Mouse (Mus musculus) lung, postnatal 0 days (tissue): ENCODE results near the gene Vmn2r62. TPM values are rescaled to one million over a fixed set of nuclear protein-coding genes. Genes with fewer than 3 reads are reported as not detected.
"Not testable (repeated sequence)": the region's sequence is repeated elsewhere in the genome, so short reads cannot be mapped to it uniquely, and the experiment has no call there.

Source experiments
- ATAC-seq: fragments of 200-750 bp; cut with Nextera tagmentation; 2 replicates; pipeline ENCODE4 v1.8.0; 2017; ENCODE audit warnings: moderate library complexity
- DNase-seq: peaks from one replicate; pipeline ENCODE4 v3.0.0-alpha.2; 2016; ENCODE audit warnings: low spot score
- H3K27ac ChIP-seq: fragments of 300-500 bp; sonication (generic); 2 replicates; pipeline ENCODE4 v1.5.1; 2014; ENCODE audit warnings: antibody characterized with exemption, mild to moderate bottlenecking, low read length, mixed read lengths
- H3K27me3 ChIP-seq: fragments of 300-500 bp; sonication (generic); replicated peaks from 2 replicates; pipeline ENCODE4 v1.6.1; 2014; ENCODE audit warnings: low read length, mixed read lengths; ENCODE audit not compliant: insufficient read depth
- H3K36me3 ChIP-seq: fragments of 300-500 bp; sonication (generic); 2 replicates; pipeline ENCODE4 v1.6.1; 2014; ENCODE audit warnings: low read length, mixed read lengths; ENCODE audit not compliant: insufficient read depth
- H3K4me1 ChIP-seq: fragments of 300-500 bp; sonication (generic); 2 replicates; pipeline ENCODE4 v1.6.1; 2014; ENCODE audit warnings: antibody characterized with exemption, low read depth, low read length, mixed read lengths; ENCODE audit not compliant: insufficient read depth
- H3K4me2 ChIP-seq: fragments of 300-500 bp; sonication (generic); replicated peaks from 2 replicates; pipeline ENCODE4 v1.6.1; 2014; ENCODE audit warnings: low read depth, mild to moderate bottlenecking, low read length, moderate library complexity, mixed read lengths
- H3K4me3 ChIP-seq: fragments of 300-500 bp; sonication (generic); 2 replicates; pipeline ENCODE4 v1.5.1; 2014; ENCODE audit warnings: low read depth, low read length
- H3K9ac ChIP-seq: fragments of 300-500 bp; sonication (generic); replicated peaks from 2 replicates; pipeline ENCODE4 v1.6.1; 2014; ENCODE audit warnings: low read depth, mild to moderate bottlenecking
- H3K9me3 ChIP-seq: fragments of 300-500 bp; sonication (generic); 2 replicates; pipeline ENCODE4 v1.6.1; 2016; ENCODE audit warnings: low read length, mixed read lengths
- CTCF ChIP-seq: IDR thresholded peaks from 2 replicates; pipeline ENCODE4 v1.5.1; 2016; ENCODE audit warnings: antibody characterized with exemption, mild to moderate bottlenecking
- EP300 ChIP-seq: IDR thresholded peaks from 2 replicates; pipeline ENCODE4 v1.6.1; 2016; ENCODE audit warnings: antibody characterized with exemption, mild to moderate bottlenecking, control low read depth
- WGBS: fragments of 180-500 bp; shearing (Covaris S2); extraction: QIAGEN DNeasy Blood & Tissue Kit; methylation state at CpG from one replicate; pipeline ENCODE4 v1.1.7; 2014; 5-methylcytosine and 5-hydroxymethylcytosine counted together
- polyA plus RNA-seq: library from polyadenylated mRNA; unstranded; fragments of >200 nt; fragmentation: Nextera tagmentation; extraction: Ambion mirVana; gene quantifications from 2 replicates; pipeline ENCODE4 v1.2.1, GENCODE M21; 2015

The Vmn2r62 gene
- polyA plus RNA-seq = not detected in 2 replicates

DNA sequence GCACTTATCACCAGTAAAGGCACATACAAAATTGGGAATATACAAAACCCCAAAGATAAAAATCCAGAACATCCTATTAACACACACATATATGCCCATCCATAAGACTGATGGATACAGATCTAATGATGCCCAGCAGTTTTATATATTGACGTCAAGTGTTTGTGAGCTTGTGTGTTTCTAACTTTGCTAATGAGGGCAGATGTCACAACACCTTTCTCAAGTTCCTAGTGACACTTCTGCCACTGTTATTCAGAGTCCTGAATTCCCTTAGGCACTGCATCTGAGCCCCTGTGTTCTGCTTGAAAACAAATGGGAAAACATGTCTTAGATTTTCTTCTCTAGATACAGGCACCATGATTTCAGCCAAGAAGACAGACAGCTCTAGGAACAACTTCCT is at the start of gene Vmn2r62:
Gene Vmn2r62 (minus strand): TSS at position 101 of the 400 bp plus-strand sequence.
- not testable (repeated sequence) for H3K27me3 ChIP-seq, H3K4me1 ChIP-seq, H3K9ac ChIP-seq, DNase-seq, H3K4me2 ChIP-seq, H3K9me3 ChIP-seq, ATAC-seq, H3K36me3 ChIP-seq, H3K27ac ChIP-seq, H3K4me3 ChIP-seq
- no CpG with 5 or more reads among the region's 1 CpGs for WGBS

DNA sequence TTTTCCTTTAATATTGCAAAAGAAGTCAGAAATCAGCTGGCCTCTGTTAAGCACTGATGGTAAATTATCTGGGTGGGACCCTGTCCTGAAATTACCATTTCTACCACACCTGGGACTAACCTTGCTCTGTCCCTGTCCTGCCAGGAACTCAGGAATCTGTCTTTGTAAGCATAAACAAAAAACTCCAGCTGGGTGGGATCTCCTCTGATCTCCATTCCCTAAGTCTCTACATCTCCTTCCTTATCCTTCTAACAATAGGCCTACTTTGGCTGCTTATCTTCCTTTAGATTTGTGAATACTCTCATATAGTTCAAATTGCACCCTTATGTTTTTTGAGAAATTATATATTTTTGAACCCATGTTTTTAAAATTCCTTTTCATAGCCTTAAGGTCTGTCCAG is 45.0 kb upstream of the Vmn2r62 start:
- ATAC-seq, H3K4me2 ChIP-seq, H3K27me3 ChIP-seq, H3K4me3 ChIP-seq, H3K4me1 ChIP-seq, H3K9ac ChIP-seq, H3K9me3 ChIP-seq, H3K36me3 ChIP-seq, DNase-seq, H3K27ac ChIP-seq: not testable (repeated sequence)

DNA sequence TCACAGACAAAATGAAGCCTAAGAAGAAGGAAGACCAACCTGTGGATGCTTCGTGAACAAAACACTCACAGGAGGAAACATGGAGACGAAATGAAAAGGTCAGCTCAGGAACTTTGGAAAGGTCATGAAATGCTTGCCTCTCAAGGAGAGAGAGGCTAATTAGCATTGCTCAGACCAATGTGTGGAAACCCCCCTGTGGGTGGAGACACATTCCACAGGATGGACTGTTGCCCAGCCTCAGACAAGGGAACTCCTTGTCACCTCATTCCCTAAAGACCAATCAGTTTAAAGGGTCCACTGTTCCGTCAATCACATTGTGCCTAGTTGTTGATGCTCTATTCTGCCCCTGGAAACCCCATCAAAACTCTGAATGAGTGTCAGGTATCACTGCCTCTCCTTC is 38.9 kb upstream of the Vmn2r62 start:
- H3K27ac ChIP-seq = no peak overlapping the region
- no peaks in the 10 kb centered on the region for H3K27me3 ChIP-seq
- no peaks in the 10 kb centered on the region for H3K36me3 ChIP-seq
- TF ChIP-seq EP300 = no peak
- no peak for TF ChIP-seq CTCF
- no peak overlapping the region for H3K4me2 ChIP-seq
- DNase-seq = no peak
- H3K4me3 ChIP-seq = no peak overlapping the region
- no peak for ATAC-seq
- H3K9ac ChIP-seq = no peak overlapping the region
- WGBS = 75% methylated on average over 3 of the region's 3 CpGs
- no peaks in the 10 kb centered on the region for H3K9me3 ChIP-seq
- H3K4me1 ChIP-seq = no peaks in the 10 kb centered on the region

DNA sequence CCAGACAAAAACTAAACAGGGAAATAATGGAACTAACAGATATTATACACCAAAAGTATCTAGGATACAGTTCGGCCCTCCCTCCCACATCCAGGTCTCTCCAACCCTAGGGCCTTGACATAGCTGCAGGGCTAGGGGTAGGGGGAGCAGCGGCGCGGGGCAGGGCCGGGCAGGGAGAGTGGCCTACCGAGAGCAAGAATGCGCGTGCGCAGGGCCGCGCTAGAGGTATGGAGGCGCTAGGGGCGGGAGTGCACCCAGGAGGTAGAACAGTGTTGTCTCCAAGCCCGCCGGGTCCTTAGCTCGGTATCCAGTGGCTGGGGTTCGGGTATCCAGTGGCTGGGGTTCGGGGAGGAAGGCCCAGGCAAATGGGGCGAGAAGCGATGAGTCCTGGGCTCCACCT is 43.5 kb downstream of the Vmn2r62 start:
- ATAC-seq = no peak
- Histone ChIP-seq H3K27me3 (no peaks in the 10 kb centered on the region), H3K27ac (no peak overlapping the region), H3K4me3 (no peak overlapping the region), H3K36me3 (no peaks in the 10 kb centered on the region), H3K4me1 (no peaks in the 10 kb centered on the region), H3K9ac (no peak overlapping the region), H3K4me2 (no peak overlapping the region), H3K9me3 (no peaks in the 10 kb centered on the region)
- DNase-seq = no peak
- TF ChIP-seq CTCF = no peak
- no peak for TF ChIP-seq EP300
- WGBS = 47% methylated on average over 20 of the region's 20 CpGs

DNA sequence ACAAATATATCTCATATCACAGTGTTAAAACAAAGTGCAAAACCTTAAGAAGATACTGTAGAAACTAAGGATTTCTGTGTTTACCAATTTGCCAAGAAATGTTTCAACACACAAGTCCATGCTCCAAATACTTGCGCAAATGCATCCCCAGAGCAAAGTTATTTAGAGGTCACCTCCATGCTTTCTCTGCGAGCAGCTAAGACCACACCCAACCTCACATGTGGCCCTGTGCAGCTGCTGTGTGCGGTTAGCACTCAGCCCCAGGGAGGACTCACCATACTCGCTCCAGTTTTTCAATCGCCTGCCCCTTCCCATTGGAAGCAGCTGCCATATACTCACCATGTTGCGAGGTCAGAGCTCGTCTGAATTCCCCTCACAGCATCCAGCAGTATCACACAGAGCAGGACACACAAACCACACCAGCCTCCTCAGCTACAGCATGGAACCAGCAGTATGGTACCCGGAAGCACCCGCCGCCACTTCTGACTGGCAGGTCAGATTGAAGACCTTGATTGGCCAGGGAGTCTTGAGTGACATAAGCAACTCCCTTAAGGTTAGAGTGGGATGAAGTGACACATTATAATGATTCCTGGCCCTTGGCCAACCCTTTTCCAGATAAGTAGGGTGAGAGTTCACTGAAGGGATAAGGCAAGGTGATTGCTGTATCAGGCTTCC is 54.7 kb downstream of the Vmn2r62 start:
- no peak overlapping the region for H3K27ac ChIP-seq
- no peak overlapping the region for H3K9ac ChIP-seq
- no peaks in the 10 kb centered on the region for H3K9me3 ChIP-seq
- H3K27me3 ChIP-seq = no peaks in the 10 kb centered on the region
- no peak overlapping the region for H3K4me3 ChIP-seq
- TF ChIP-seq CTCF (no peak), EP300 (no peak)
- H3K4me1 ChIP-seq = no peaks in the 10 kb centered on the region
- ATAC-seq (no peak), DNase-seq (no peak)
- WGBS = 86% methylated on average over 10 of the region's 10 CpGs
- H3K4me2 ChIP-seq = no peak overlapping the region
- H3K36me3 ChIP-seq = no peaks in the 10 kb centered on the region

DNA sequence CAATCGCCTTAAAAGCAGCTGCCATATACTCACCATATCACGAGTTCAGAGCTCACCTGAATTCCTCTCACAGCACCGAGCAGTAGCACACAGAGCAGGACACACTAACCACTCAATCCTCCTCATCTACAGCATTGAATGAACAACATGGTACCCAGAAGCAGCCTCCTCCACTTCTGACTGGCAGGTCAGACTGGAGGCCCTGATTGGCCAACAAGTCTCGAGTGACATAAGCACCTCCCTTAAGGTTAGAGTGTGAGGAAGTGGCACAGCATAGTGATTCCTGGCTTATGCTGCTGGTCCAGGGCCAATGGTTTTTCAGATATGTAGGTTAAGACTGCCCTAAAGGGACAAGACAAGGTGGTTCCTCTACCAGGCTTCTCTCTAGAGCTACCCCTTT is 66.4 kb downstream of the Vmn2r62 start, which contains the start of gene Gm17067:
Gene Gm17067 (minus strand): TSS at position 101 of the 400 bp plus-strand sequence.
- WGBS = 85% methylated on average over 4 of the region's 4 CpGs
- ATAC-seq, H3K27ac ChIP-seq, H3K4me2 ChIP-seq, H3K9me3 ChIP-seq, DNase-seq, H3K27me3 ChIP-seq, H3K4me1 ChIP-seq, H3K9ac ChIP-seq, H3K4me3 ChIP-seq, H3K36me3 ChIP-seq: not testable (repeated sequence)

Other genes starting within 250 kb of the Vmn2r62 start
- gene Gm21028, start 214.9 kb downstream of the Vmn2r62 start, polyA plus RNA-seq = not detected in 2 replicates
- gene Zfp977, start 201.0 kb downstream of the Vmn2r62 start, polyA plus RNA-seq = 0.74 and 0.87 TPM in 2 replicates
- gene Zfp976, start 150.9 kb downstream of the Vmn2r62 start, polyA plus RNA-seq = 2.0 and 2.1 TPM in 2 replicates
- gene Zfp975, start 100.8 kb downstream of the Vmn2r62 start, polyA plus RNA-seq = 4.7 and 4.9 TPM in 2 replicates
- not detected in 2 replicates for gene Gm17067, start 66.5 kb downstream of the Vmn2r62 start, polyA plus RNA-seq
- gene Gm2381, start 73.7 kb upstream of the Vmn2r62 start, polyA plus RNA-seq = not detected in 2 replicates
- gene Vmn2r63, start 140.3 kb upstream of the Vmn2r62 start, polyA plus RNA-seq = not detected in 2 replicates
- not detected in 2 replicates for gene Gm9268, start 225.2 kb upstream of the Vmn2r62 start, polyA plus RNA-seq